25 mouse cellular contexts compared by ENCODE assay signal in genomic region chr2:31511316-31511715, GRCm38 (mm10). TPM values are rescaled to one million over a fixed set of nuclear protein-coding genes. Genes with fewer than 3 reads are reported as not detected.
DNase-seq lines count a peak whose midpoint lies in the region; ATAC-seq lines count a peak whose summit lies in the region.
"Had no signal": no experiment of that assay in that cellular context is flagged by ENCODE, and none has a peak within 500 bp of the region (broad histone marks: within the 10 kb centered on the region; RNA-seq: fewer than 3 reads in every experiment).

No protein-coding gene starts in this region.

- no peak overlapping the region for H3K4me2 ChIP-seq in embryonic facial prominence, embryonic 14.5 days (ENCODE audit: low read depth, low read length)
- H3K4me2 ChIP-seq: forebrain, embryonic 15.5 days; heart, embryonic 12.5 days; hindbrain, embryonic 14.5 days; kidney, embryonic 15.5 days; limb, embryonic 13.5 days; liver, embryonic 13.5 days; neural tube, embryonic 15.5 days had no signal

- H3K27me3 ChIP-seq in embryonic facial prominence, embryonic 14.5 days (replicated peaks; ENCODE audit: control insufficient read depth, insufficient read depth, low read length), result no peaks in the 10 kb centered on the region
- peaks cover 24% of the 10 kb centered on the region for H3K27me3 ChIP-seq in embryonic facial prominence, embryonic 10.5 days (replicated peaks; ENCODE audit: low read depth, poor library complexity, severe bottlenecking)
- H3K27me3 ChIP-seq: heart, embryonic 12.5 days; kidney, embryonic 15.5 days; limb, embryonic 13.5 days; liver, embryonic 13.5 days had no signal

- peaks cover 8% of the 10 kb centered on the region; the same call in 1 of the 2 replicates for H3K36me3 ChIP-seq in embryonic facial prominence, embryonic 14.5 days (ENCODE audit: control insufficient read depth, insufficient read depth, low read length)
- peaks cover 17% of the 10 kb centered on the region for H3K36me3 ChIP-seq in embryonic facial prominence, embryonic 10.5 days (replicated peaks)
- H3K36me3 ChIP-seq: forebrain, embryonic 15.5 days; neural tube, embryonic 15.5 days had no signal

- H3K9me3 ChIP-seq in embryonic facial prominence, embryonic 14.5 days (ENCODE audit: control insufficient read depth, low read length), result peaks cover 10% of the 10 kb centered on the region
- peaks cover 9% of the 10 kb centered on the region for H3K9me3 ChIP-seq in embryonic facial prominence, embryonic 10.5 days
- H3K9me3 ChIP-seq: neural tube, embryonic 15.5 days had no signal

- WGBS in embryonic facial prominence, embryonic 14.5 days, result 67% methylated on average over 6 of the region's 6 CpGs
- 72% methylated on average over 6 of the region's 6 CpGs for WGBS in embryonic facial prominence, embryonic 10.5 days

- H3K4me1 ChIP-seq in embryonic facial prominence, embryonic 14.5 days (ENCODE audit: control insufficient read depth, insufficient read depth, low read length), result peaks cover 6% of the 10 kb centered on the region; the same call in 1 of the 2 replicates
- peaks cover 51% of the 10 kb centered on the region for H3K4me1 ChIP-seq in embryonic facial prominence, embryonic 10.5 days
- H3K4me1 ChIP-seq: heart, embryonic 12.5 days; liver, embryonic 13.5 days; neural tube, embryonic 15.5 days had no signal

- peak; percentile 72 for ATAC-seq in embryonic facial prominence, embryonic 14.5 days (ENCODE audit: low read depth)
- ATAC-seq: forebrain, embryonic 15.5 days; intestine, postnatal 0 days; Patski had no signal

- peak; percentile 39 for DNase-seq in embryonic facial prominence, embryonic 14.5 days (ENCODE audit: low spot score)
- no peak for DNase-seq in embryonic facial prominence, embryonic 10.5 days (ENCODE audit: low spot score)
- DNase-seq in brain, adult 2 months (ENCODE audit: low read depth, low spot score), result peak; percentile 32
- peak; percentile 24 for DNase-seq in cerebellum, adult 8-10 months
- DNase-seq in cerebellum, postnatal 25 days, result peak; percentile 61 to 72
- DNase-seq in natural killer cell, adult 2 months (ENCODE audit: low spot score in 2 of 2), result no peak
- DNase-seq in right cerebral cortex, postnatal 4 days, result no peak
- DNase-seq: adrenal gland, postnatal 10 days; gastrocnemius, postnatal 25 days; heart, adult 18-20 months; heart, postnatal 4 days; kidney, postnatal 25 days; liver, embryonic 13.5 days; lung, adult 18-20 months; lung, postnatal 10 days; midbrain, embryonic 14.5 days had no signal

- no peak overlapping the region for H3K27ac ChIP-seq in embryonic facial prominence, embryonic 14.5 days (replicated peaks; ENCODE audit: low read depth, low read length)
- no peak overlapping the region; the same call in 1 of the 2 replicates for H3K27ac ChIP-seq in embryonic facial prominence, embryonic 10.5 days (replicated peaks)
- H3K27ac ChIP-seq: forebrain, embryonic 10.5 days; forebrain, embryonic 15.5 days; hindbrain, embryonic 14.5 days; kidney, embryonic 15.5 days; limb, embryonic 13.5 days; liver, embryonic 13.5 days; neural tube, embryonic 15.5 days had no signal

- H3K4me3 ChIP-seq in embryonic facial prominence, embryonic 14.5 days (ENCODE audit: low read depth, low read length), result no peak overlapping the region
- no peak overlapping the region for H3K4me3 ChIP-seq in embryonic facial prominence, embryonic 10.5 days
- H3K4me3 ChIP-seq: forebrain, embryonic 10.5 days; forebrain, embryonic 15.5 days; heart, embryonic 12.5 days; kidney, embryonic 15.5 days; limb, embryonic 13.5 days; liver, embryonic 13.5 days; neural tube, embryonic 15.5 days had no signal

- no peak overlapping the region for H3K9ac ChIP-seq in embryonic facial prominence, embryonic 14.5 days (ENCODE audit: low read depth, low read length)
- H3K9ac ChIP-seq: forebrain, embryonic 15.5 days; heart, embryonic 12.5 days; hindbrain, embryonic 14.5 days; kidney, embryonic 15.5 days; limb, embryonic 13.5 days; liver, embryonic 13.5 days; neural tube, embryonic 15.5 days had no signal

RNA-seq across cellular contexts. Expression of gene Ass1, which starts 41.3 kb away (rescaled TPM):
- polyA plus RNA-seq in embryonic facial prominence, embryonic 14.5 days (2014; fragmentation: Nextera tagmentation; extraction: Ambion mirVana), result 24.1 and 25.4 TPM in 2 replicates
- 13.0 and 16.1 TPM in 2 replicates for polyA plus RNA-seq in embryonic facial prominence, embryonic 10.5 days (2016; fragmentation: Nextera tagmentation; extraction: Ambion mirVana)

Comparison
In these comparisons a context has a peak if more than half of its experiments do, and no peak if none do; other contexts are left out.
1. DNase-seq: peak in embryonic facial prominence, embryonic 14.5 days (single experiment), brain, adult 2 months (single experiment), cerebellum, adult 8-10 months (single experiment) and cerebellum, postnatal 25 days (2 of 2); none in embryonic facial prominence, embryonic 10.5 days (single experiment), natural killer cell, adult 2 months (0 of 2) and right cerebral cortex, postnatal 4 days (single experiment).